Mouse (Mus musculus): ENCODE results near the gene Zhx3. TPM values are rescaled to one million over a fixed set of nuclear protein-coding genes. Genes with fewer than 3 reads are reported as not detected.

The Zhx3 gene
- 10 to 100 TPM; 43.4 to 44.8 TPM for total RNA-seq (2021)
- long read RNA-seq, experiment 1, full-length matches to known transcripts = 1 of 10 reads
- long read RNA-seq, experiment 1, partial matches to known transcripts = 4 of 10 reads
- long read RNA-seq, experiment 1, other reads (novel, unspliced or antisense) = 5 of 10 reads
- long read RNA-seq, experiment 2, partial matches to known transcripts = 3 of 14 reads
- long read RNA-seq, experiment 2, other reads (novel, unspliced or antisense) = 11 of 14 reads

GRCm38 (mm10) chr2:160872890-160873382 lies at the start of gene Zhx3:
Gene Zhx3, minus strand, starts transcription at chr2:160872998.
- intact Hi-C loops (cut with DNase I; ENCODE audit: low total_unique reads) = no loop called here

GRCm38 (mm10) chr2:160921285-160921684 lies 48.5 kb upstream of the Zhx3 start:
- no peak for DNase-seq
- intact Hi-C loops (cut with DNase I; ENCODE audit: low total_unique reads) = no loop called here

More at GRCm38 (mm10) chr2:160872890-160873382, at the start of gene Zhx3:
- peak; percentile 95 for DNase-seq

GRCm38 (mm10) chr2:160918930-160919215 lies 46.1 kb upstream of the Zhx3 start:
- intact Hi-C loops (cut with DNase I; ENCODE audit: low total_unique reads) = no loop called here
- no peak for DNase-seq

GRCm38 (mm10) chr2:160918154-160918929 lies 45.5 kb upstream of the Zhx3 start:
- intact Hi-C loops (cut with DNase I; ENCODE audit: low total_unique reads) = no loop called here
- no peak for DNase-seq

GRCm38 (mm10) chr2:160917313-160917712 lies 44.5 kb upstream of the Zhx3 start:
- intact Hi-C loops (cut with DNase I; ENCODE audit: low total_unique reads) = no loop called here
- no peak for DNase-seq

- intact Hi-C loops (cut with DNase I; ENCODE audit: low total_unique reads) = no loop called here
- no peak for DNase-seq
Measured at GRCm38 (mm10) chr2:160916714-160917113, 43.9 kb upstream of the Zhx3 start.

GRCm38 (mm10) chr2:160915821-160916610 lies 43.2 kb upstream of the Zhx3 start:
- intact Hi-C loops (cut with DNase I; ENCODE audit: low total_unique reads) = no loop called here
- no peak for DNase-seq

GRCm38 (mm10) chr2:160914656-160915055 lies 41.9 kb upstream of the Zhx3 start:
- intact Hi-C loops (cut with DNase I; ENCODE audit: low total_unique reads) = no loop called here
- no peak for DNase-seq

- intact Hi-C loops (cut with DNase I; ENCODE audit: low total_unique reads) = no loop called here
- DNase-seq = peak; percentile 44
Measured at GRCm38 (mm10) chr2:160912231-160912671, 39.5 kb upstream of the Zhx3 start, which contains the start of gene Emilin3. Gene Emilin3, minus strand, starts transcription at chr2:160912328.

GRCm38 (mm10) chr2:160911558-160912201 lies 38.9 kb upstream of the Zhx3 start:
- intact Hi-C loops (cut with DNase I; ENCODE audit: low total_unique reads) = no loop called here
- no peak for DNase-seq

- intact Hi-C loops (cut with DNase I; ENCODE audit: low total_unique reads) = no loop called here
- no peak for DNase-seq
Measured at GRCm38 (mm10) chr2:160910633-160911032, 37.8 kb upstream of the Zhx3 start.

- DNase-seq = no peak
- intact Hi-C loops (cut with DNase I; ENCODE audit: low total_unique reads) = no loop called here
Measured at GRCm38 (mm10) chr2:160908607-160909006, 35.8 kb upstream of the Zhx3 start.

- intact Hi-C loops (cut with DNase I; ENCODE audit: low total_unique reads) = no loop called here
- no peak for DNase-seq
Measured at GRCm38 (mm10) chr2:160906101-160906500, 33.3 kb upstream of the Zhx3 start.

GRCm38 (mm10) chr2:160905301-160905700 lies 32.5 kb upstream of the Zhx3 start:
- DNase-seq = no peak

GRCm38 (mm10) chr2:160901656-160902412 lies 29.0 kb upstream of the Zhx3 start:
- no peak for DNase-seq
- intact Hi-C loops (cut with DNase I; ENCODE audit: low total_unique reads) = no loop called here

More at GRCm38 (mm10) chr2:160905301-160905700, 32.5 kb upstream of the Zhx3 start:
- intact Hi-C loops (cut with DNase I; ENCODE audit: low total_unique reads) = no loop called here

GRCm38 (mm10) chr2:160891697-160892096 lies 18.9 kb upstream of the Zhx3 start:
- intact Hi-C loops (cut with DNase I; ENCODE audit: low total_unique reads) = no loop called here
- no peak for DNase-seq

- DNase-seq = no peak
- intact Hi-C loops (cut with DNase I; ENCODE audit: low total_unique reads) = no loop called here
Measured at GRCm38 (mm10) chr2:160891045-160891444, 18.2 kb upstream of the Zhx3 start.

- DNase-seq = no peak
- intact Hi-C loops (cut with DNase I; ENCODE audit: low total_unique reads) = loop anchor here (5.0 kb wide), 2 partner anchors 126 to 171 kb away; no protein-coding TSS in a partner anchor
Measured at GRCm38 (mm10) chr2:160887859-160888258, 15.1 kb upstream of the Zhx3 start.

- peak; percentile 79 for DNase-seq
- intact Hi-C loops (cut with DNase I; ENCODE audit: low total_unique reads) = loop anchor here (5.0 kb wide), 2 partner anchors 125 to 170 kb away; no protein-coding TSS in a partner anchor
Measured at GRCm38 (mm10) chr2:160887284-160887683, 14.5 kb upstream of the Zhx3 start.
